Mouse (Mus musculus): ENCODE results near the gene Wipf3.

DNA sequence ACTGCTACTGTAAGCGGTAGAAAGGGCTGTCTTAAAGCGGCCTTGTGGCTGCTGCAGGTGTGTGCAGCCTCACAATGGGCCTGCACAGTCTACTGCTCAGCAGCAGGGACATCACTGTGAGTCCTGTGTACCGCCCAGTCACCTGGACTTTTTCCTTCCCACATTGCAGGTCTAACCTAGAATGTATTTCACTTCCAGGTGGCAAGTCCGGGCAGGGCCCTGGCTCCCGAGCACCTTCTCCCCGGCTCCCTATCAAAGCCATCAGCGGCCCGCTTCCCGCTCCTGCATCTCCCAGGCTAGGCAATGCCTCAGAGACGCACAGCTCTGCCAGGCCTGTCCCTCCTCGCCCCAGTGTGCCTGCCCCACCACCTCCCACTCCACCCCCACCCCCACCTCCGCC lies 55.6 kb downstream of the Wipf3 start:
- no peak for TF ChIP-seq EP300 (IDR thresholded peaks at IDR 0.05; ENCODE audit: low read length)
- TF ChIP-seq POLR2AphosphoS2 (IDR thresholded peaks at IDR 0.05; ENCODE audit: low read depth, low read length) = no peak
- TF ChIP-seq CTCF (conservative IDR thresholded peaks at IDR 0.05 in 1 of 2, IDR thresholded peaks at IDR 0.05 in 1 of 2; ENCODE audit: low read depth in 2 of 2, low read length in 2 of 2) = no peak
- TF ChIP-seq NRF1 (IDR thresholded peaks at IDR 0.05; ENCODE audit: low read depth, low read length) = no peak
